Mouse (Mus musculus): ENCODE measurements around the gene Polr1d. TPM values are rescaled to one million over a fixed set of nuclear protein-coding genes. Genes with fewer than 3 reads are reported as not detected.

The Polr1d gene
- polyA plus RNA-seq, 1 experiment from 2014 or later = 87.3 TPM

DNA sequence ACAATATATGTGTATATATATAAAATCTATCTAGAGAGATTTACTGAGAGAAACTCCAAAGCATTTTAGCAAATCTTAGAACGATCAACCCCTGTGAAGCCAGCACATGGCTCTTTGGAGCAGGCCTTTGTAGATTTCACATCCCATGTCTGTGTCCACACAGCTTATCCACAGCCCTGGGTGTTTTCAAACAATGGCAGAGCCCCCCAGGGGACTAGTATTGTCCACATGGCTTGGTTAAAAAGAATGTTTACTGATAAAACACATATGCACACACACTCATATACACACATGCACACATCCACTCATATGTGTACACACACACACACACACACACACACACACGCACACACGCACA, 58.2 kb downstream of the Polr1d start:
- Histone ChIP-seq H3K9me3 (replicated peaks; ENCODE audit: control insufficient read depth, low read length) (no peaks in the 10 kb centered on the region), H3K27me3 (ENCODE audit: control insufficient read depth, insufficient read depth, low read length) (no peaks in the 10 kb centered on the region), H3K4me1 (ENCODE audit: control insufficient read depth, insufficient read depth, low read length) (no peaks in the 10 kb centered on the region), H3K27ac (ENCODE audit: low read length) (no peak overlapping the region), H3K36me3 (ENCODE audit: control insufficient read depth, insufficient read depth) (no peaks in the 10 kb centered on the region), H3K4me3 (ENCODE audit: low read length) (no peak overlapping the region), H3K9ac (ENCODE audit: low read length) (no peak overlapping the region), H3K4me2 (ENCODE audit: low read depth, low read length) (no peak overlapping the region)
- no peak for ATAC-seq (replicated peaks; ENCODE audit: extremely low read depth, insufficient read depth, low FRiP score)
- 87% methylated on average over 3 of the region's 3 CpGs for WGBS

- no peaks in the 10 kb centered on the region for H3K4me1 ChIP-seq (ENCODE audit: control insufficient read depth, insufficient read depth, low read length)
- 73% methylated on average over 13 of the region's 13 CpGs for WGBS
Observed at GRCm38 (mm10) chr5:147135994-147136393, 59.1 kb downstream of the Polr1d start.

GRCm38 (mm10) chr5:147147340-147147739, 70.5 kb downstream of the Polr1d start:
- H3K9ac ChIP-seq (ENCODE audit: low read length) = no peak overlapping the region
- H3K9me3 ChIP-seq (replicated peaks; ENCODE audit: control insufficient read depth, low read length) = peaks cover 2% of the 10 kb centered on the region; the same call in 1 of the 2 replicates
- no peak overlapping the region for H3K4me2 ChIP-seq (ENCODE audit: low read depth, low read length)
- H3K4me1 ChIP-seq (ENCODE audit: control insufficient read depth, insufficient read depth, low read length) = no peaks in the 10 kb centered on the region
- no peak overlapping the region for H3K4me3 ChIP-seq (ENCODE audit: low read length)
- no peaks in the 10 kb centered on the region for H3K36me3 ChIP-seq (ENCODE audit: control insufficient read depth, insufficient read depth)
- H3K27ac ChIP-seq (ENCODE audit: low read length) = no peak overlapping the region
- H3K27me3 ChIP-seq (ENCODE audit: control insufficient read depth, insufficient read depth, low read length) = no peaks in the 10 kb centered on the region
- no peak for ATAC-seq (replicated peaks; ENCODE audit: extremely low read depth, insufficient read depth, low FRiP score)

More at GRCm38 (mm10) chr5:147135994-147136393, 59.1 kb downstream of the Polr1d start:
- H3K4me2 ChIP-seq (ENCODE audit: low read depth, low read length) = no peak overlapping the region
- no peak overlapping the region for H3K4me3 ChIP-seq (ENCODE audit: low read length)
- no peaks in the 10 kb centered on the region for H3K36me3 ChIP-seq (ENCODE audit: control insufficient read depth, insufficient read depth)
- H3K9ac ChIP-seq (ENCODE audit: low read length) = no peak overlapping the region
- H3K27me3 ChIP-seq (ENCODE audit: control insufficient read depth, insufficient read depth, low read length) = no peaks in the 10 kb centered on the region
- no peaks in the 10 kb centered on the region for H3K9me3 ChIP-seq (replicated peaks; ENCODE audit: control insufficient read depth, low read length)
- H3K27ac ChIP-seq (ENCODE audit: low read length) = no peak overlapping the region
- ATAC-seq (replicated peaks; ENCODE audit: extremely low read depth, insufficient read depth, low FRiP score) = no peak

DNA sequence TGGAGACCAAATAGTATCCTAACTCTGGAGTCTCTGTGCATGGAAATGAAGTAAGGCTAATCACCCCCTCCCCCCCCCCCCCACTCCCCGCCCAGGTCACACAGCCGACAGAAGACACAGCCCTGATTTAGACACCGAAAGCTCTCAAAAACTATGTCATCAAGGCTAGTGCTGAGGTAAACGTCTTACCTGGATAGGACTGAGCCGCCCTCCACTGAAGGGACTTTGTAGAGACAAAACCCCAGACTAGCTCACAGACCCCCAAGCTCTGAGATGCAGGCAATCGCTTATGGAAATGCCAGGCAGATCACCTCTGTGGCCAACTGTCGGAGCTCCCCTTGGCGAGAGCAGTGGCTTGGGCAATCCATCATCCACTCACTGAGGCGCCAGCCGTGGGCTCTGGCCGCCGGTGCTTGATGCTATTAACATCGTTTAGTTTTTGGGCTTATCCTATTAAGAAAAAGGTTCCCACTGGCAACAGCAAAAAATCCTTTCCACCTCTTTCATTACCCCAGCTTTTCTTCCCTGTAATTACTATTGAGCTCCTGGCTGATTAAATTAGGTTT, 78.0 kb downstream of the Polr1d start:
- Histone ChIP-seq H3K4me1 (ENCODE audit: control insufficient read depth, insufficient read depth, low read length) (no peaks in the 10 kb centered on the region), H3K4me2 (ENCODE audit: low read depth, low read length) (no peak overlapping the region), H3K27me3 (ENCODE audit: control insufficient read depth, insufficient read depth, low read length) (peaks cover 15% of the 10 kb centered on the region), H3K9ac (ENCODE audit: low read length) (no peak overlapping the region), H3K36me3 (ENCODE audit: control insufficient read depth, insufficient read depth) (no peaks in the 10 kb centered on the region), H3K27ac (ENCODE audit: low read length) (no peak overlapping the region), H3K4me3 (ENCODE audit: low read length) (no peak overlapping the region), H3K9me3 (replicated peaks; ENCODE audit: control insufficient read depth, low read length) (no peaks in the 10 kb centered on the region)
- WGBS = 16% methylated on average over 13 of the region's 13 CpGs
- ATAC-seq (replicated peaks; ENCODE audit: extremely low read depth, insufficient read depth, low FRiP score) = no peak

DNA sequence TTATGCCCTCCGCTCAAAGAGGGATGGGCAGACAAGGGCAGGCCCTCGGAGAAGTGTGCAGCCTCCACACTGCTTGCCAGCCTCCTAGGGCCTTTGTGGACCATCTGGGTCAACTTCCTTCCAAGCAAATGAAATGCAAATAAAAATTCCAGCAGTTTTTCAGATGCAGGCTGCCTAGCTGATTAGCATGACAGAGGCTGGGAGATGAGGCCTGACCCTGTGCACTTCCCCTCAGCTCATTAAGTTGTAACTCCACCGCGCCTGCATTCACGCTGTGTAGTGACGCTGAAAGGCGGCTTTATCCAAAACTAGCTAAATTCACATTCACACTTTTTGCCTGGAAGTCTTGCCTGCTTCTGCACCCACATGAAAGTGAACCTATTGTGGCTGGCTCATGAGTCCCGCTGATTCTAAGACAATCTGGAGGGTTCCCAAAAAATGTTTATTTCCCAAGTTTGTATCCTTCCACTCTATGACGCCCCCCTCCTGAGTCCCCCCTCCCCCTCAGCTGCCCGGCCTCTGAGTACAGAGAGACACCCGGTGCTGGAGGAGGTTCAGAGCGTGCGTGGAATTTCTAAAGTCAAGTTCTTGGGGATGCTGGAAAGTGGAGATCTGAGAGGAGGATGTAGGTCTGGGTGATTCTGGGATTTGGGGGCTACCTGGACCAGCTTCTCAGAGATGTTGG, 78.7 kb downstream of the Polr1d start:
- 16% methylated on average over 13 of the region's 13 CpGs for WGBS
- H3K27ac ChIP-seq (ENCODE audit: low read length) = no peak overlapping the region
- ATAC-seq (replicated peaks; ENCODE audit: extremely low read depth, insufficient read depth, low FRiP score) = no peak

GRCm38 (mm10) chr5:147156376-147156775, 79.5 kb downstream of the Polr1d start:
- no peak overlapping the region for H3K4me2 ChIP-seq (ENCODE audit: low read depth, low read length)
- H3K4me1 ChIP-seq (ENCODE audit: control insufficient read depth, insufficient read depth, low read length) = no peaks in the 10 kb centered on the region
- no peak overlapping the region for H3K9ac ChIP-seq (ENCODE audit: low read length)
- ATAC-seq (replicated peaks; ENCODE audit: extremely low read depth, insufficient read depth, low FRiP score) = no peak
- whole genome bisulfite sequencing = 29% methylated on average over 3 of the region's 3 CpGs
- H3K36me3 ChIP-seq (ENCODE audit: control insufficient read depth, insufficient read depth) = no peaks in the 10 kb centered on the region
- H3K27ac ChIP-seq (ENCODE audit: low read length) = no peak overlapping the region
- no peaks in the 10 kb centered on the region for H3K9me3 ChIP-seq (replicated peaks; ENCODE audit: control insufficient read depth, low read length)
- H3K27me3 ChIP-seq (ENCODE audit: control insufficient read depth, insufficient read depth, low read length) = peaks cover 15% of the 10 kb centered on the region
- no peak overlapping the region for H3K4me3 ChIP-seq (ENCODE audit: low read length)

More for the DNA sequence above, 78.7 kb downstream of the Polr1d start:
- H3K4me1 ChIP-seq (ENCODE audit: control insufficient read depth, insufficient read depth, low read length) = no peaks in the 10 kb centered on the region
- no peaks in the 10 kb centered on the region for H3K36me3 ChIP-seq (ENCODE audit: control insufficient read depth, insufficient read depth)
- no peak overlapping the region for H3K9ac ChIP-seq (ENCODE audit: low read length)
- H3K27me3 ChIP-seq (ENCODE audit: control insufficient read depth, insufficient read depth, low read length) = peaks cover 15% of the 10 kb centered on the region
- H3K4me3 ChIP-seq (ENCODE audit: low read length) = no peak overlapping the region
- H3K9me3 ChIP-seq (replicated peaks; ENCODE audit: control insufficient read depth, low read length) = no peaks in the 10 kb centered on the region
- no peak overlapping the region for H3K4me2 ChIP-seq (ENCODE audit: low read depth, low read length)

DNA sequence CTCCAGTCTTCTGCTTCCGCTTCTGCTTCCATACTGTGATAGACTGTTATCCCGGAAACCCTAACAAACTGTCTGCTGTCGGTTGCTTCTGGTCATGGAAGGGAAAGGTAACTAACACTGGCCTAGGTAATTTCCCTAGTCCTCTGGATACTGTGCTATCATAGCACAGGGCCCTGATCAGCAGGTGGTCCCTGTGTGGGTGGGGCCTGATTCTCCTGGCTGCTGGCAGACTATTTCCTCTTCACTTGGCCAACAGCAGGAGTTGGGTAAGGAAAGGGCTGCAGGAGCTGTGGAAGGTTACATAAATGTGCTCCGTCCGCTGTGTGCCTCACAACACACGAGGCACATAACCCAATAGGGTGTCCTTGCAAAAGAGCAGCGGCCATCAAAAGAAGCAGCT, 80.6 kb downstream of the Polr1d start:
- 66% methylated on average over 7 of the region's 7 CpGs for WGBS
- H3K4me1 ChIP-seq (ENCODE audit: control insufficient read depth, insufficient read depth, low read length) = no peaks in the 10 kb centered on the region
- no peak overlapping the region for H3K4me3 ChIP-seq (ENCODE audit: low read length)
- H3K9me3 ChIP-seq (replicated peaks; ENCODE audit: control insufficient read depth, low read length) = no peaks in the 10 kb centered on the region
- no peaks in the 10 kb centered on the region for H3K36me3 ChIP-seq (ENCODE audit: control insufficient read depth, insufficient read depth)
- no peak for ATAC-seq (replicated peaks; ENCODE audit: extremely low read depth, insufficient read depth, low FRiP score)
- no peak overlapping the region for H3K9ac ChIP-seq (ENCODE audit: low read length)
- no peak overlapping the region for H3K27ac ChIP-seq (ENCODE audit: low read length)
- peaks cover 15% of the 10 kb centered on the region for H3K27me3 ChIP-seq (ENCODE audit: control insufficient read depth, insufficient read depth, low read length)
- no peak overlapping the region for H3K4me2 ChIP-seq (ENCODE audit: low read depth, low read length)

GRCm38 (mm10) chr5:147159320-147159719, 82.5 kb downstream of the Polr1d start:
- 58% methylated on average over 6 of the region's 6 CpGs for WGBS
- no peaks in the 10 kb centered on the region for H3K36me3 ChIP-seq (ENCODE audit: control insufficient read depth, insufficient read depth)
- H3K27ac ChIP-seq (ENCODE audit: low read length) = no peak overlapping the region

GRCm38 (mm10) chr5:147159792-147160191, 82.9 kb downstream of the Polr1d start:
- Histone ChIP-seq H3K4me2 (ENCODE audit: low read depth, low read length) (no peak overlapping the region), H3K27ac (ENCODE audit: low read length) (no peak overlapping the region), H3K9me3 (replicated peaks; ENCODE audit: control insufficient read depth, low read length) (no peaks in the 10 kb centered on the region), H3K36me3 (ENCODE audit: control insufficient read depth, insufficient read depth) (no peaks in the 10 kb centered on the region), H3K27me3 (ENCODE audit: control insufficient read depth, insufficient read depth, low read length) (peaks cover 10% of the 10 kb centered on the region), H3K4me3 (ENCODE audit: low read length) (no peak overlapping the region), H3K4me1 (ENCODE audit: control insufficient read depth, insufficient read depth, low read length) (no peaks in the 10 kb centered on the region), H3K9ac (ENCODE audit: low read length) (no peak overlapping the region)
- WGBS = 74% methylated on average over 2 of the region's 2 CpGs
- ATAC-seq (replicated peaks; ENCODE audit: extremely low read depth, insufficient read depth, low FRiP score) = no peak

More at GRCm38 (mm10) chr5:147159320-147159719, 82.5 kb downstream of the Polr1d start:
- no peak overlapping the region for H3K4me3 ChIP-seq (ENCODE audit: low read length)
- peaks cover 12% of the 10 kb centered on the region for H3K27me3 ChIP-seq (ENCODE audit: control insufficient read depth, insufficient read depth, low read length)
- H3K9me3 ChIP-seq (replicated peaks; ENCODE audit: control insufficient read depth, low read length) = no peaks in the 10 kb centered on the region
- no peak overlapping the region for H3K9ac ChIP-seq (ENCODE audit: low read length)
- H3K4me2 ChIP-seq (ENCODE audit: low read depth, low read length) = no peak overlapping the region
- ATAC-seq (replicated peaks; ENCODE audit: extremely low read depth, insufficient read depth, low FRiP score) = no peak
- H3K4me1 ChIP-seq (ENCODE audit: control insufficient read depth, insufficient read depth, low read length) = no peaks in the 10 kb centered on the region
